Mouse (Mus musculus): Measurements from ENCODE around the gene Lasp1. TPM values are rescaled to one million over a fixed set of nuclear protein-coding genes. Genes with fewer than 3 reads are reported as not detected.
A peak's percentile ranks its signal among the peaks of the same experiment; 100 is the strongest.

Lasp1 gene
- total RNA-seq, 1 experiment from 2014 or later, result 220 TPM

DNA sequence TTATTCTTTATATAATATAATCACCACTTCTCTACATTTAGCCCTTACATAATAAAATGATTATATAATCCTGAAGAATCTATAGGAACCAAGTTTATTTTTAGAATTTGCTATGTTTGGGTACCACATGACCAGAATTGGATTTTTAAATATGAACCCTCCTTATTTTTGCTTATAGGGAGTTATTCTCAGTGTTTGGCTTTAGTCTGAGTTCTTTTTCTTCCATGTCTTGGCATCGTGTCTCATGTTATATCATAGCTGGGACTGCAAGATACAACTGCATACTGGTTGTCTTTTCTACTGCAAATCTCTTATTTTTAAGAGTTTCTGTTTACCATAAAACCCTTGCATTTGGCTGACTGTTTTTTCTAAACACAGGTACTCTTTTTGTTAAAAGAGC is 75.6 kb downstream of the Lasp1 start:
- ATAC-seq (replicated peaks in 1 of 2; ENCODE audit: insufficient read depth in 1 of 2, low FRiP score in 2 of 2, low TSS enrichment in 1 of 2, low read depth in 1 of 2, poor library complexity in 2 of 2, severe bottlenecking in 2 of 2), result no peak

- ATAC-seq (replicated peaks in 1 of 2; ENCODE audit: insufficient read depth in 1 of 2, low FRiP score in 2 of 2, low TSS enrichment in 1 of 2, low read depth in 1 of 2, poor library complexity in 2 of 2, severe bottlenecking in 2 of 2), result no peak
Measured at GRCm38 (mm10) chr11:97877341-97877740, 78.5 kb downstream of the Lasp1 start.

DNA sequence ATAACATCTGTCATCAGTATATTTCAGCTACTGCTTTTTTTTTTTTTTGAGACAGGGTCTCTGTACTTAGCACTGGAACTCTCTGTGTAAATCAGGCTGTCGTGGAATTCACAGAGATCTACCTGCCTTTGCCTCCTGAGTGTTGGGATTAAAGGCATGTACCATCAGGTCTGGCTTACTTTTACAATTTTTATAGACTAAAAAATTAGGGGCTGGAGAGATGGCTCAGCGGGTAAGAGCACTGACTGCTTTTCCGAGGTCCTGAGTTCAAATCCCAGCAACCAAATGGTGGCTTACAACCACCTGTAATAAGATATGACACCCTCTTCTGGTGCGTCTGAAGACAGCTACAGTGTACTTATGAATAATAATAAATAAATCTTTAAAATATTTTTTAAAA is 81.6 kb downstream of the Lasp1 start:
- no peak for ATAC-seq (replicated peaks in 1 of 2; ENCODE audit: insufficient read depth in 1 of 2, low FRiP score in 2 of 2, low TSS enrichment in 1 of 2, low read depth in 1 of 2, poor library complexity in 2 of 2, severe bottlenecking in 2 of 2)

DNA sequence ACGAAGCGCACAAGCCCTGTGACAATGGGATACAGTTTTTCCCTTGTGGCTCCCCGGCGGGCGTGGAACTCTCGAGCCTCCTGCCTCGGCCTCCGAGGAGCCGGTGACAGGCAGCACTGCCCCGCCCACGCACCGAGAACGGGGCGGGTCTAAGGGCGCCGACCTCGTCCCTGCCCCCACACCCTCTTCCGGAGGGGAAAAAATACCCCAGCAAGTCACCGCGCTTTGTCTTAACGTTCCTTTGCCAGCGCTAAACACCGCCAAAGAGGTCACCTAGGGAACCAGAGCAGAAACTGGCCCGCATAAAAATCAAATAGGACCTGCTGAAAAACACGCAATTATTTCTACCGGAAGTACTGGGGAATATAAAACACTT is 84.7 kb downstream of the Lasp1 start:
- peak; percentile 61 to 67; a peak in 3 of 4 replicates for ATAC-seq (replicated peaks in 1 of 2; ENCODE audit: insufficient read depth in 1 of 2, low FRiP score in 2 of 2, low TSS enrichment in 1 of 2, low read depth in 1 of 2, poor library complexity in 2 of 2, severe bottlenecking in 2 of 2)

- peak; percentile 96 to 98 for ATAC-seq (replicated peaks in 1 of 2; ENCODE audit: insufficient read depth in 1 of 2, low FRiP score in 2 of 2, low TSS enrichment in 1 of 2, low read depth in 1 of 2, poor library complexity in 2 of 2, severe bottlenecking in 2 of 2)
Measured at GRCm38 (mm10) chr11:97883918-97884600, 85.3 kb downstream of the Lasp1 start, which contains the start of gene Fbxo47. Gene Fbxo47 (minus strand): TSS chr11:97884154.

DNA sequence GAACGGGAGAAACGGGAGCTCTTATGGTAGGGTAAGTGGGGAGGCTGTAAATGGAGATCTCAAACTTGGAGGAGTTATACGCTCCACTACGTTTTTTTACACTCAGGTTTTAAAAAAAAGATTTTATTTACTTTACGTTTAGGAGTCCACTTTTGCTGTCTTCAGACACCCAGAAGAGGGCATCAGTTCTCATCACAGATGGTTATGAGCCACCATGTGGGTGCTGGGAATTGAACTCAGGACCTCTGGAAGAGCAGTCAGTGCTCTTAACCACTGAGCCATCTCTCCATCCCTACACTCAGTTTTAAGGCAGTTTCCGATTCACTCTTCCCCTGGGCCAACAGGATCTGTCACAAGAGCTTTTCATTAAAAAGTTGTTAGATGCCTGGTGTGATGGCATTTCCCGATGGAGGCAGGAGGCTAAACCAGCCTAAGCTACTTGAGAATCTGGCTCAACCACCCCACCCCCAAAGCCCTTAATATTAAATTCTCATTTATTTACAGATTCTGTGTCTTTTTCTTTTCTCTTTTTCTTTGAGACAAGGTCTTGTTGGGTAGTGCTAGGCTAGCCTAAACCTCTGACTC is 85.9 kb downstream of the Lasp1 start:
- no peak for ATAC-seq (replicated peaks in 1 of 2; ENCODE audit: insufficient read depth in 1 of 2, low FRiP score in 2 of 2, low TSS enrichment in 1 of 2, low read depth in 1 of 2, poor library complexity in 2 of 2, severe bottlenecking in 2 of 2)

DNA sequence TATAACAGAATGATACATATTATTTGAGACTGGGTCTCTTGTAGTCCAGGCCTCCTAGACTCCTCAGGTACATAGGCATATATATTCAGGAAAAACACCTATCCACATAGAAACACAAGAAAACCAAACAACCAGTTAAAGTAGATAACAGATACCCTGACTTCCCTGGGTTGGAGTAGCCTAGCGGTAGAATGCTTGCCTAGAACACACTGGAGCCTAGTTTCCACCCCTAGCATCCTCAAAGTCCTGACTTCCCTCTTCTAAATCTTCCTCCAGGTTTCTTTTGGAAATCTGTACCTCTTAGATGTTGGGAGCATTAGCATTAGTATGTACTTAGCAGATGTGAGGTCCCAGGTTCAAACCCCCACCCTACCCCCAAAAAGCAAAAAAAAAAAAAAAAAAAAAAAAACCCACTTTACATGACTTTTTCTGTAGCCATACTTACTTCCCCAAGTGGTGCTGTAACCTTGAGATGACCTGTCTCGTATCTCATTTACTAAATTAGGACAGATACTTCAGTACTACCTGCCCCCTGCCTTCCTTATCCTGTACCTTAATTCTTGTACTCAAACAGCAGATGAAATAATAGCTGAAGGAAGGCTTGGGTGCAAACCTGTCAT is 86.6 kb downstream of the Lasp1 start:
- ATAC-seq (replicated peaks in 1 of 2; ENCODE audit: insufficient read depth in 1 of 2, low FRiP score in 2 of 2, low TSS enrichment in 1 of 2, low read depth in 1 of 2, poor library complexity in 2 of 2, severe bottlenecking in 2 of 2), result no peak

Other genes with a start within 250 kb of the Lasp1 start
- gene Srcin1, start 222.8 kb upstream of the Lasp1 start, total RNA-seq (2017), result not detected in 2 replicates
- 2.1 and 2.2 TPM in 2 replicates for gene Epop, start 169.3 kb upstream of the Lasp1 start, total RNA-seq (2017)
- gene Mllt6, start 135.6 kb upstream of the Lasp1 start, total RNA-seq (2017), result 16.5 and 19.5 TPM in 2 replicates
- 4.8 and 9.2 TPM in 2 replicates for gene Cisd3, start 113.2 kb upstream of the Lasp1 start, total RNA-seq (2017)
- 1.5 and 2.8 TPM in 2 replicates for gene Pcgf2, start 98.5 kb upstream of the Lasp1 start, total RNA-seq (2017)
- gene Psmb3, start 95.6 kb upstream of the Lasp1 start, total RNA-seq (2017), result 93.0 and 116 TPM in 2 replicates
- gene Pip4k2b, start 54.3 kb upstream of the Lasp1 start, total RNA-seq (2017), result 42.3 and 81.6 TPM in 2 replicates
- 18.8 and 23.3 TPM in 2 replicates for gene Cwc25, start 32.4 kb upstream of the Lasp1 start, total RNA-seq (2017)
- gene 1700001P01Rik, start 23.1 kb upstream of the Lasp1 start, total RNA-seq (2017), result 0.69 TPM in 1 of 2 replicates, not detected in the other
- 1,424 and 2,771 TPM in 2 replicates for gene Rpl23, start 16.6 kb upstream of the Lasp1 start, total RNA-seq (2017)
- 0.81 and 1.5 TPM in 2 replicates for gene B230217C12Rik, start 41.8 kb downstream of the Lasp1 start, total RNA-seq (2017)
- gene Fbxo47, start 85.2 kb downstream of the Lasp1 start, total RNA-seq (2017), result 0.25 and 2.2 TPM in 2 replicates
- 0.56 and 5.5 TPM in 2 replicates for gene Plxdc1, start 187.4 kb downstream of the Lasp1 start, total RNA-seq (2017)
- 1.3 and 3.2 TPM in 2 replicates for gene Arl5c, start 197.2 kb downstream of the Lasp1 start, total RNA-seq (2017)
- 2.9 and 6.9 TPM in 2 replicates for gene Cacnb1, start 224.0 kb downstream of the Lasp1 start, total RNA-seq (2017)
- 1,707 and 1,745 TPM in 2 replicates for gene Rpl19, start 227.7 kb downstream of the Lasp1 start, total RNA-seq (2017)